In the genomic region with DNA sequence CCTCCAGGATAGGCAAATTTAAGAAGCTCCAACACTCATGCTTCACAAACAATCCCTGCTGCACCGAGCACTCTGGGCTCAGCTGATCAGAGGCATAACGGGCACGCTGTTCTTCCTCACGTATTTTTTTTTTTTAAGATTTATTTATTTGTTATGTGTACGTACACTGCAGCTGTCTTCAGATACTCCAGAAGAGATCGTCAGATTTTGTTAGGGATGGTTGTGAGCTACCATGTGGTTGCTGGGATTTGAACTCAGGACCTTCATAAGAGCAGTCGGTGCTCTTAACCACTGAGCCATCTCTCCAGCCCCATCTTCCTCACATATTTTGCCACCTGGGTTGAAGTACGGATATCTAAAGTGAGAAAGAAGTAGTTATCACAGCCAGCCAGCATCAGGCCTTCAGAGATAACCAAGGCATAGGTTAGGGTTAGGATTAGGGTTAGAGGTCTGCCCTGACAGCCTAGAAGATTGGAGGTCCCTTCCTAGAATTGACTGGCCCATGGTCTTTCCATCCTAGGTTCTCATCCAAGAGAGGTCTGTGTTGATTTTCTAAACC, we compare ENCODE assay signal across 7 mouse cellular contexts. TPM values are rescaled to one million over a fixed set of nuclear protein-coding genes. Genes with fewer than 3 reads are reported as not detected.
DNase-seq lines count a peak whose midpoint lies in the region; ATAC-seq and TF ChIP-seq lines count a peak whose summit lies in the region.

A gene (minus strand): TSS at position 51 of the 559 bp plus-strand sequence.

- H3K4me3 ChIP-seq in lung, embryonic 16.5 days (ENCODE audit: low read length): peak within 1 kb of the TSS; percentile 48
- H3K4me3 ChIP-seq in forebrain, postnatal 0 days (ENCODE audit: low read depth, low read length): peak within 1 kb of the TSS; percentile 35
- H3K4me3 ChIP-seq in olfactory bulb, adult 2 months (ENCODE audit: insufficient read depth, low read depth, low read length): peak within 1 kb of the TSS; percentile 26

- H3K9me3 ChIP-seq in lung, embryonic 16.5 days (ENCODE audit: control insufficient read depth, low read length): no peaks in the 10 kb centered on the region
- no peaks in the 10 kb centered on the region for H3K9me3 ChIP-seq in forebrain, postnatal 0 days (ENCODE audit: low read length)

- H3K4me1 ChIP-seq in lung, embryonic 16.5 days (replicated peaks; ENCODE audit: control insufficient read depth, insufficient read depth, low read length): peaks cover 26% of the 10 kb centered on the region
- peaks cover 32% of the 10 kb centered on the region for H3K4me1 ChIP-seq in forebrain, postnatal 0 days (ENCODE audit: insufficient read depth)
- H3K4me1 ChIP-seq in olfactory bulb, adult 2 months (ENCODE audit: control insufficient read depth, insufficient read depth, low read length): peaks cover 42% of the 10 kb centered on the region

- H3K9ac ChIP-seq in lung, embryonic 16.5 days (ENCODE audit: low read length): peak within 1 kb of the TSS; percentile 58
- H3K9ac ChIP-seq in forebrain, postnatal 0 days: peak within 1 kb of the TSS; percentile 50

- no peaks in the 10 kb centered on the region for H3K27me3 ChIP-seq in lung, embryonic 16.5 days (ENCODE audit: control insufficient read depth, insufficient read depth, low read depth, low read length)
- H3K27me3 ChIP-seq in forebrain, postnatal 0 days (ENCODE audit: insufficient read depth, low read length): no peaks in the 10 kb centered on the region

- peaks cover 10% of the 10 kb centered on the region for H3K36me3 ChIP-seq in lung, embryonic 16.5 days (ENCODE audit: control insufficient read depth, insufficient read depth, low read length)
- peaks cover 10% of the 10 kb centered on the region; the same call in 1 of the 2 replicates for H3K36me3 ChIP-seq in forebrain, postnatal 0 days (ENCODE audit: insufficient read depth)

- no peak for ATAC-seq in lung, embryonic 16.5 days (ENCODE audit: low read depth)
- ATAC-seq in forebrain, postnatal 0 days: no peak

- no peak for TF ChIP-seq POLR2A in olfactory bulb, adult 2 months (IDR thresholded peaks at IDR 0.05; ENCODE audit: insufficient read depth, low read depth, low read length)

- no peak for DNase-seq in lung, postnatal 25 days (ENCODE audit: low spot score)
- DNase-seq in forebrain, postnatal 0 days: no peak
- no peak for DNase-seq in left cerebral cortex, postnatal 36 days (ENCODE audit: low spot score in 2 of 2)
- no peak for DNase-seq in right cerebral cortex, adult 18-20 months
- no peak for DNase-seq in retina, postnatal 1 day

- peak within 1 kb of the TSS; percentile 75 for H3K4me2 ChIP-seq in lung, embryonic 16.5 days (ENCODE audit: low read depth, low read length)
- peak within 1 kb of the TSS; percentile 66 for H3K4me2 ChIP-seq in forebrain, postnatal 0 days (ENCODE audit: low read depth)

- no peak for TF ChIP-seq CTCF in forebrain, postnatal 0 days (IDR thresholded peaks at IDR 0.05; ENCODE audit: low read depth)
- no peak for TF ChIP-seq CTCF in olfactory bulb, adult 2 months (IDR thresholded peaks at IDR 0.05; ENCODE audit: insufficient read depth, low read depth, low read length)

- WGBS in lung, embryonic 16.5 days: 82% methylated on average over 8 of the region's 8 CpGs
- 76% methylated on average over 8 of the region's 8 CpGs for WGBS in forebrain, postnatal 0 days
- 86% methylated on average over 8 of the region's 8 CpGs for WGBS in olfactory bulb, adult 2 months

- intact Hi-C loops in left cerebral cortex, postnatal 36 days (cut with DNase I): loop anchor here (2.0 kb wide), 1 partner anchor 17 kb away; no protein-coding TSS in a partner anchor

- H3K27ac ChIP-seq in lung, embryonic 16.5 days (ENCODE audit: low read length): no peak within 1 kb of the TSS
- peak within 1 kb of the TSS; percentile 50 for H3K27ac ChIP-seq in forebrain, postnatal 0 days (ENCODE audit: low read depth, low read length)
- peak within 1 kb of the TSS; percentile 8; the same call in 1 of the 2 replicates for H3K27ac ChIP-seq in olfactory bulb, adult 2 months (ENCODE audit: insufficient read depth, low read depth, low read length)

RNA-seq across cellular contexts. Expression of the gene that starts here (rescaled TPM):
- polyA plus RNA-seq in lung, embryonic 16.5 days (2015; fragmentation: Nextera tagmentation; extraction: Ambion mirVana): 2.6 and 4.9 TPM in 2 replicates
- 5.0 and 7.1 TPM in 2 replicates for total RNA-seq in forebrain, postnatal 0 days (2014; rRNA removed)
- polyA plus RNA-seq in forebrain, postnatal 0 days (2015; fragmentation: Nextera tagmentation; extraction: Ambion mirVana): 10.1 and 12.4 TPM in 2 replicates
- total RNA-seq in left cerebral cortex, postnatal 36 days (2021): 10 to 100 TPM; 51.0 to 51.3 TPM
- not detected in 2 replicates for polyA plus RNA-seq in olfactory bulb, adult 2 months (2012; ENCODE audit: insufficient read depth, insufficient read length, low replicate concordance, missing spikeins)
